In the genomic region with DNA sequence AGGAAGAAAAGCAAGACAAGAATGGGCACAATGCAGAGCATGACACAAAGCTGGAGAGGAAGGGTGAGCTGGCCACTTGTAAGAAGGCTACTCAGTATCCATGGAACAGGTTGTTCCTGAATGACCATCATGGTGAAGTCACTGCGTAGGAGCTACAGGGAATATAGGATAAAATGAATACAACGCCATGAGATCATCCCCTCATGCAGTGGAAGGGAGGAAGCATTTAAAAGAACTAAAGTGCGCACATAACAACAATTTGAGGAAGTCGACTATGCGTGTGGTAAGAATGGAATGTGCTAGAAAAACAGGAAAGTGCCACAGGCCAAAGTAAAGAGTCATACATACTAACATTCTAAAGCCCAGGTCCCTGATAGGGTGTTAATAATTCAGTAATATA, we compare ENCODE assay signal across 13 mouse cellular contexts.
DNase-seq lines count a peak whose midpoint lies in the region; ATAC-seq and TF ChIP-seq lines count a peak whose summit lies in the region.
"Had no signal": no experiment of that assay in that cellular context is flagged by ENCODE, and none has a peak within 500 bp of the region (broad histone marks: within the 10 kb centered on the region; RNA-seq: fewer than 3 reads in every experiment).

No protein-coding gene starts in this region.

- no peak for TF ChIP-seq CTCF in kidney, postnatal 0 days (IDR thresholded peaks at IDR 0.05; ENCODE audit: low read depth)

- no peak overlapping the region for H3K4me3 ChIP-seq in kidney, postnatal 0 days (replicated peaks; ENCODE audit: low read depth, low read length)
- no peak overlapping the region for H3K4me3 ChIP-seq in kidney, embryonic 16.5 days (ENCODE audit: low read length)
- no peak overlapping the region for H3K4me3 ChIP-seq in heart, embryonic 15.5 days
- H3K4me3 ChIP-seq: embryonic facial prominence, embryonic 12.5 days; forebrain, embryonic 13.5 days had no signal

- H3K4me1 ChIP-seq in kidney, postnatal 0 days (replicated peaks; ENCODE audit: insufficient read depth, low read length): no peaks in the 10 kb centered on the region
- H3K4me1 ChIP-seq in kidney, embryonic 16.5 days (ENCODE audit: insufficient read depth, low read length): 0 out of 2 replicates have a peak, but pooled peaks cover 5% of the 10 kb centered on the region
- peaks cover 12% of the 10 kb centered on the region for H3K4me1 ChIP-seq in heart, embryonic 15.5 days (replicated peaks)
- H3K4me1 ChIP-seq: embryonic facial prominence, embryonic 12.5 days; forebrain, embryonic 13.5 days had no signal

- DNase-seq in heart, adult 11 months: peak; percentile 96
- DNase-seq in heart, adult 8-10 months (ENCODE audit: low spot score): no peak
- peak; percentile 69 for DNase-seq in kidney, postnatal 0 days (ENCODE audit: low spot score)
- DNase-seq in urinary bladder, postnatal 14 days (ENCODE audit: low spot score): no peak
- DNase-seq in adrenal gland, postnatal 25 days: no peak
- DNase-seq: B cell, adult 2 months; cerebellum, adult 11 months; thymus, adult 18-20 months had no signal

- no peaks in the 10 kb centered on the region for H3K27me3 ChIP-seq in kidney, postnatal 0 days (ENCODE audit: insufficient read depth, low read length)
- H3K27me3 ChIP-seq in kidney, embryonic 16.5 days (ENCODE audit: insufficient read depth, low read length): no peaks in the 10 kb centered on the region
- no peaks in the 10 kb centered on the region for H3K27me3 ChIP-seq in heart, embryonic 15.5 days
- H3K27me3 ChIP-seq: embryonic facial prominence, embryonic 12.5 days; forebrain, embryonic 13.5 days had no signal

- H3K27ac ChIP-seq in kidney, postnatal 0 days: no peak overlapping the region; the same call in 1 of the 2 replicates
- H3K27ac ChIP-seq in kidney, embryonic 16.5 days (ENCODE audit: low read length): no peak overlapping the region
- H3K27ac ChIP-seq in heart, embryonic 15.5 days: peak overlapping the region; percentile 61
- H3K27ac ChIP-seq: embryonic facial prominence, embryonic 12.5 days; forebrain, embryonic 13.5 days had no signal

- ATAC-seq in kidney, postnatal 0 days (replicated peaks; ENCODE audit: low FRiP score, low read depth): no peak
- no peak for ATAC-seq in kidney, embryonic 16.5 days (ENCODE audit: low FRiP score, low TSS enrichment)
- ATAC-seq in heart, embryonic 15.5 days (replicated peaks; ENCODE audit: insufficient number of reproducible peaks, insufficient read depth, low FRiP score, low read depth): peak; percentile 60
- ATAC-seq in megakaryocyte progenitor cell, adult 5-6 weeks (replicated peaks; ENCODE audit: poor library complexity): peak; percentile 94

- WGBS in kidney, postnatal 0 days: 66% methylated on average over 5 of the region's 5 CpGs
- WGBS in kidney, embryonic 16.5 days: 78% methylated on average over 5 of the region's 5 CpGs
- 62% methylated on average over 5 of the region's 5 CpGs for WGBS in heart, embryonic 15.5 days

- H3K9me3 ChIP-seq in kidney, postnatal 0 days (replicated peaks; ENCODE audit: low read length): no peaks in the 10 kb centered on the region
- H3K9me3 ChIP-seq in kidney, embryonic 16.5 days (ENCODE audit: low read length): no peaks in the 10 kb centered on the region
- H3K9me3 ChIP-seq in heart, embryonic 15.5 days (replicated peaks): no peaks in the 10 kb centered on the region
- H3K9me3 ChIP-seq: embryonic facial prominence, embryonic 12.5 days; forebrain, embryonic 13.5 days had no signal

- no peaks in the 10 kb centered on the region for H3K36me3 ChIP-seq in kidney, postnatal 0 days (ENCODE audit: insufficient read depth, low read length)
- H3K36me3 ChIP-seq in kidney, embryonic 16.5 days (ENCODE audit: insufficient read depth, low read length): no peaks in the 10 kb centered on the region
- no peaks in the 10 kb centered on the region for H3K36me3 ChIP-seq in heart, embryonic 15.5 days
- H3K36me3 ChIP-seq: embryonic facial prominence, embryonic 12.5 days had no signal

- no peak overlapping the region for H3K9ac ChIP-seq in kidney, postnatal 0 days (ENCODE audit: low read depth, low read length)
- no peak overlapping the region for H3K9ac ChIP-seq in kidney, embryonic 16.5 days (replicated peaks; ENCODE audit: low read length)
- no peak overlapping the region for H3K9ac ChIP-seq in heart, embryonic 15.5 days
- H3K9ac ChIP-seq: embryonic facial prominence, embryonic 12.5 days; forebrain, embryonic 13.5 days had no signal

- no peak overlapping the region for H3K4me2 ChIP-seq in kidney, postnatal 0 days (ENCODE audit: low read length)
- no peak overlapping the region for H3K4me2 ChIP-seq in kidney, embryonic 16.5 days (replicated peaks; ENCODE audit: low read depth, low read length)
- H3K4me2 ChIP-seq in heart, embryonic 15.5 days: no peak overlapping the region
- H3K4me2 ChIP-seq: embryonic facial prominence, embryonic 12.5 days; forebrain, embryonic 13.5 days had no signal

Comparison
In these comparisons a context has a peak if more than half of its experiments do, and no peak if none do; other contexts are left out.
1. DNase-seq: peak in heart, adult 11 months (single experiment) and kidney, postnatal 0 days (single experiment); none in heart, adult 8-10 months (single experiment), urinary bladder, postnatal 14 days (single experiment) and adrenal gland, postnatal 25 days (single experiment).
2. ATAC-seq: peak in heart, embryonic 15.5 days (single experiment) and megakaryocyte progenitor cell, adult 5-6 weeks (single experiment); none in kidney, postnatal 0 days (single experiment) and kidney, embryonic 16.5 days (single experiment).